Mouse (Mus musculus) ES-E14 (cell line): ENCODE data around the gene Arhgap21. TPM values are rescaled to one million over a fixed set of nuclear protein-coding genes. Genes with fewer than 3 reads are reported as not detected.

Source experiments
- DNase-seq: peaks from one replicate; pipeline ENCODE4 v3.0.0-alpha.2; 2013; ENCODE audit warnings: low read depth, low spot score
- H3K27ac ChIP-seq: 2 replicates; pipeline ENCODE4 v1.5.1; 2012; ENCODE audit warnings: low read depth, mild to moderate bottlenecking, low read length, moderate library complexity, mixed read lengths; ENCODE audit not compliant: poor library complexity, insufficient read depth, severe bottlenecking
- H3K36me3 ChIP-seq: 2 replicates; pipeline ENCODE4 v1.6.1; 2012; ENCODE audit warnings: mild to moderate bottlenecking, low read length, moderate library complexity, mixed read lengths; ENCODE audit not compliant: control insufficient read depth, poor library complexity, insufficient read depth, severe bottlenecking
- H3K4me1 ChIP-seq, 2 experiments: fragments of 150-350 bp in 1 of 2; sonication (generic) in 1 of 2; 2 replicates each; pipeline ENCODE4 v1.6.1; 2012; ENCODE audit warnings: low read length in 2 of 2, mild to moderate bottlenecking in 1 of 2, mixed read lengths in 1 of 2; ENCODE audit not compliant: control insufficient read depth in 2 of 2, insufficient read depth in 2 of 2, poor library complexity in 1 of 2
- H3K4me3 ChIP-seq, 2 experiments: fragments of 150-350 bp in 1 of 2; sonication (generic) in 1 of 2; 2 replicates each; pipeline ENCODE4 v1.5.1; 2012; ENCODE audit warnings: low read length in 2 of 2, low read depth in 1 of 2, mild to moderate bottlenecking in 1 of 2, mixed read lengths in 1 of 2; ENCODE audit not compliant: insufficient read depth in 1 of 2, poor library complexity in 1 of 2, severe bottlenecking in 1 of 2
- H3K9ac ChIP-seq: 2 replicates; pipeline ENCODE4 v1.6.1; 2012; ENCODE audit warnings: low read depth, mild to moderate bottlenecking, low read length, mixed read lengths; ENCODE audit not compliant: poor library complexity, insufficient read depth, severe bottlenecking
- H3K9me3 ChIP-seq: fragments of 150-350 bp; sonication (generic); 2 replicates; pipeline ENCODE4 v1.6.1; 2012; ENCODE audit warnings: low read depth, mild to moderate bottlenecking, low read length; ENCODE audit not compliant: control insufficient read depth, insufficient read depth
- CHD2 ChIP-seq: IDR thresholded peaks from 2 replicates; pipeline ENCODE4 v1.6.1; 2014; ENCODE audit warnings: mild to moderate bottlenecking, low read depth, low read length, inconsistent platforms
- HCFC1 ChIP-seq: IDR thresholded peaks from 2 replicates; pipeline ENCODE4 v1.6.1; 2012; ENCODE audit warnings: low read length, inconsistent platforms, borderline replicate concordance; ENCODE audit not compliant: insufficient read depth
- MAFK ChIP-seq: IDR thresholded peaks from 2 replicates; pipeline ENCODE4 v1.6.1; 2014; ENCODE audit warnings: mild to moderate bottlenecking, low read depth, low read length, inconsistent platforms; ENCODE audit not compliant: insufficient read depth
- ZC3H11A ChIP-seq: IDR thresholded peaks from 2 replicates; pipeline ENCODE4 v1.6.1; 2012; ENCODE audit warnings: low read depth, mild to moderate bottlenecking, inconsistent platforms, low read length, borderline replicate concordance
- ZNF384 ChIP-seq: IDR thresholded peaks from 2 replicates; pipeline ENCODE4 v1.6.1; 2012; ENCODE audit warnings: low read depth, low read length, inconsistent platforms
- in situ Hi-C, 2 experiments: fragments of 600-800 bp; cut with MboI; formaldehyde crosslinking; loops; one replicate each; pipeline ENCODE4 v1.15.1; 2025; ENCODE audit warnings: low sequenced_read_pairs in 2 of 2, inconsistent platforms in 1 of 2; ENCODE audit not compliant: unreplicated experiment in 2 of 2
- total RNA-seq: library from RNA; depleted of rRNA; stranded (reverse); fragments of 300-350 nt; gene quantifications from 2 replicates; pipeline ENCODE4 v1.2.3, GENCODE M21; 2012

The Arhgap21 gene
- total RNA-seq, 1 experiment, result 35.6 TPM

GRCm38 (mm10) chr2:20959906-20960667 lies 8.6 kb downstream of the Arhgap21 start:
- no peak for TF ChIP-seq CHD2
- no peak for DNase-seq
- Histone ChIP-seq H3K9ac (no peak overlapping the region), H3K9me3 (no peaks in the 10 kb centered on the region), H3K4me1 (peaks cover 12 to 16% of the 10 kb centered on the region in 2 experiments; a peak in 2 of 4 replicates), H3K4me3 (no peak overlapping the region), H3K36me3 (no peaks in the 10 kb centered on the region), H3K27ac (no peak overlapping the region)
- in situ Hi-C loops, result no loop called here

- in situ Hi-C loops, result no loop called here
- Histone ChIP-seq H3K4me3 (no peak overlapping the region), H3K9ac (no peak overlapping the region), H3K4me1 (peaks cover 12 to 16% of the 10 kb centered on the region in 2 experiments; a peak in 2 of 4 replicates), H3K27ac (no peak overlapping the region), H3K36me3 (no peaks in the 10 kb centered on the region), H3K9me3 (no peaks in the 10 kb centered on the region)
- TF ChIP-seq CHD2, result no peak
- no peak for TF ChIP-seq ZNF384
- TF ChIP-seq ZC3H11A, result no peak
- TF ChIP-seq HCFC1, result no peak
- TF ChIP-seq MAFK, result no peak
- no peak for DNase-seq
These were observed 9.6 kb downstream of the Arhgap21 start for GRCm38 (mm10) chr2:20959045-20959444.

- H3K36me3 ChIP-seq, result no peaks in the 10 kb centered on the region
- no peak for TF ChIP-seq ZC3H11A
- no peak for TF ChIP-seq HCFC1
- no peak for TF ChIP-seq ZNF384
- no peak for TF ChIP-seq MAFK
- TF ChIP-seq CHD2, result no peak
- H3K9ac ChIP-seq, result no peak overlapping the region
- H3K4me1 ChIP-seq, result peaks cover 9 to 12% of the 10 kb centered on the region in 2 experiments; a peak in 1 of 4 replicates
- no peaks in the 10 kb centered on the region for H3K9me3 ChIP-seq
- in situ Hi-C loops, result no loop called here
- no peak overlapping the region for H3K27ac ChIP-seq
- no peak for DNase-seq
- no peak overlapping the region for H3K4me3 ChIP-seq
These were observed 10.7 kb downstream of the Arhgap21 start for GRCm38 (mm10) chr2:20957995-20958394.

GRCm38 (mm10) chr2:20956716-20957115 lies 12.0 kb downstream of the Arhgap21 start:
- DNase-seq, result no peak
- TF ChIP-seq MAFK, result no peak
- H3K27ac ChIP-seq, result no peak overlapping the region
- no peaks in the 10 kb centered on the region for H3K9me3 ChIP-seq
- H3K4me1 ChIP-seq, result peaks cover 3 to 4% of the 10 kb centered on the region in 2 experiments; a peak in 1 of 4 replicates
- no peak overlapping the region for H3K9ac ChIP-seq
- in situ Hi-C loops, result no loop called here
- no peaks in the 10 kb centered on the region for H3K36me3 ChIP-seq
- no peak overlapping the region for H3K4me3 ChIP-seq

- Histone ChIP-seq H3K4me3 (no peak overlapping the region), H3K9me3 (no peaks in the 10 kb centered on the region), H3K9ac (no peak overlapping the region), H3K27ac (no peak overlapping the region), H3K36me3 (no peaks in the 10 kb centered on the region), H3K4me1 (0 out of 4 replicates have a peak, but pooled peaks cover 0 to 3% of the 10 kb centered on the region in 2 experiments)
- TF ChIP-seq MAFK, result no peak
- TF ChIP-seq CHD2, result no peak
- TF ChIP-seq ZC3H11A, result no peak
- TF ChIP-seq HCFC1, result no peak
- no peak for DNase-seq
- in situ Hi-C loops, result no loop called here
These were observed 12.7 kb downstream of the Arhgap21 start for GRCm38 (mm10) chr2:20955996-20956395.
